Mouse (Mus musculus): ENCODE measurements around the gene Pelo. TPM values are rescaled to one million over a fixed set of nuclear protein-coding genes. Genes with fewer than 3 reads are reported as not detected.

Gene Pelo
- polyA plus RNA-seq, 1 experiment from 2014 or later = 9.4 TPM

DNA sequence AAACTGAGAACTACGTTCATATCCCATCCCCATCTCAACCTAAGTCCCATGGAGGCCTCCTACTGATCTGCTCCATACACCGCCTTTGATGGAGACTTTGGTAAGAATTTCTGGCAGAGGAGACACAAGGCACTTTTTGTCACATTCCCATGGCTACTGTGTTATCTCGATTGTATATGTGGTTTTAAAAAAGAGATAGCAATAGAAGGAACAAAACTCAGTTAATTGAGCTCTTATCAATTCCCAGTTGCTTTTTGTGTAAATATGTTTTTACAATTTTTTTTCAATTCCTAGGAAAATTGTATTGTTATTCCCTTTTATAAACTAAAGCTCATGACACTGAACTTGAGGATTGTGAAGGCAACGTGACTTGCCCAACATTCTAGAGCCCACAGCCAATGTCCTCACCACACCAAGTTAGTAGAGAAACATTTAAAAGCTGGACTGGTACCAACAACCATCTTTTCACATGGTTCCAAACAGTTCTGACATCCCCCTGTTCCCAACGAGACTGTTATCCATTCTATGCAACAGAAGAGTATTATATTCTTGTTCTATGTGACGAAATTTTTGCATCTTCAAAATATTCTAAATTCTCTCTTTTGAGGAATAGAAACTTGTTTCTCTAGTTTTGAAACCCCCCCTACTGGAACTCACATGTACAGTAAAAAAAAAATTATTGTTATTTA lies 10.8 kb downstream of the Pelo start:
- Histone ChIP-seq H3K27ac (replicated peaks; ENCODE audit: low read depth, low read length) (no peak overlapping the region), H3K36me3 (replicated peaks; ENCODE audit: control insufficient read depth, insufficient read depth, low read depth, low read length) (no peaks in the 10 kb centered on the region), H3K9ac (replicated peaks; ENCODE audit: low read length) (no peak overlapping the region), H3K4me3 (ENCODE audit: low read depth, low read length) (no peak overlapping the region), H3K4me1 (ENCODE audit: control insufficient read depth, insufficient read depth, low read length) (no peaks in the 10 kb centered on the region), H3K27me3 (ENCODE audit: control insufficient read depth, insufficient read depth, low read length) (no peaks in the 10 kb centered on the region), H3K4me2 (ENCODE audit: low read depth, low read length) (no peak overlapping the region), H3K9me3 (replicated peaks; ENCODE audit: control insufficient read depth, low read length) (no peaks in the 10 kb centered on the region)
- ATAC-seq (replicated peaks; ENCODE audit: insufficient number of reproducible peaks, low FRiP score, low TSS enrichment, low read depth) = no peak
- no peak for DNase-seq (ENCODE audit: low spot score)
- 87% methylated on average over 6 of the region's 6 CpGs for WGBS

DNA sequence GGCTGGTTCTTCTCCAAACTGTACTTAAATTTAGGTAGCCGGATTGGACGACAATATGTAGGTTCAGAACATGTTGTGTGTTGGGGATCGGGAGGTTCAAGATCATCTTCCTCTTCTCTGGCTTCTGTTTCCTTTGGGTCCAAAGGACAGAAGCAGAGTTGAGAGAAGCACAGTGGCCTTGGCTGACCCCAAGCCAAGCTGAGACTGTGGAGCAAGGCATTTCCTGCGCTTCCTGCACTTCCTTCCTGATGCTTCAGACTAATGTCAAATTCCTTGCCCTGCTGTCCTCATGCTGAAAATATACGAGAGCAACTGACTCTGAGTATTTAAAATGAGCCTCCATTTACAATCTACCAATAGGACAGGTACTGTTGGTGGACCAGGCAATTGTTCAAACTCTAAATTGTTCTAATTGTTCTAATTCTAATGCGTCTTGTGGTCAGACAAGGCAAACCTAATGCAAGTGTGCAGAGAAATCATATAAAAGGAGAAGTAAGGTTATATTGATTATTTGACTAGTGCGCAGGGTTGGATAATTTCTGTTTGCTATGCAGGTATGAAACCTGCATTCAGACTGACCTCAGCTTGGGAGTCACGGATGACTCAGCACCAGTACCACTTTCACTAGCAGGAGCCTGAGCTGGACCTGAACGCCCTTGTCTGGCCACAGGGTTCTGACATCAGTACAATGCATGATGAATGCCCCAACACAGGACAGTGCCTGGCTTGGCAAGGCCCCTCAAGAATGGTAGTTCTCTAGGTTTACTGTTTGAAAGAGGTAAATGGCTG lies 12.4 kb downstream of the Pelo start:
- no peak overlapping the region for H3K4me2 ChIP-seq (ENCODE audit: low read depth, low read length)
- H3K9ac ChIP-seq (replicated peaks; ENCODE audit: low read length) = no peak overlapping the region
- no peak overlapping the region for H3K27ac ChIP-seq (replicated peaks; ENCODE audit: low read depth, low read length)
- no peaks in the 10 kb centered on the region for H3K27me3 ChIP-seq (ENCODE audit: control insufficient read depth, insufficient read depth, low read length)
- no peak for ATAC-seq (replicated peaks; ENCODE audit: insufficient number of reproducible peaks, low FRiP score, low TSS enrichment, low read depth)
- H3K4me1 ChIP-seq (ENCODE audit: control insufficient read depth, insufficient read depth, low read length) = no peaks in the 10 kb centered on the region
- no peaks in the 10 kb centered on the region for H3K36me3 ChIP-seq (replicated peaks; ENCODE audit: control insufficient read depth, insufficient read depth, low read depth, low read length)
- H3K4me3 ChIP-seq (ENCODE audit: low read depth, low read length) = no peak overlapping the region
- H3K9me3 ChIP-seq (replicated peaks; ENCODE audit: control insufficient read depth, low read length) = no peaks in the 10 kb centered on the region
- DNase-seq (ENCODE audit: low spot score) = no peak
- 84% methylated on average over 9 of the region's 9 CpGs for WGBS

DNA sequence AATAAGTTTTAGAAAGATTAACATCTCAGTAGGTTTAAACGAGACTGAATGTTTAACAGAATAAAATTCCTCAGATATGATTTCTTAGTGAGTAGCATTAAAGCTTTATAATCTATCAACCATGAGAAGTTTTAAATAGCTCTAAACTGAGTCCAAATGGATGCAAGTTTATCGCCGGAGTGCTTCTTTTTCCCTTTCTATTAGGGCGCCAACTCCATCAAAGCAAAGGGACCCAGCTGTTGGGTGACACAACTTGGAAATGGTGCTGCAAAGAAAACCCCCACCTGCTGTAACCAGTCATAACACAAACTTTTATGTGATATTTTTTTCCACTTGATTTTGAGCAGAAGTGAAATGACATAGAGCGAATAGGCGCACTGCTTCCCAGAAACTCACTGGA lies 17.6 kb downstream of the Pelo start:
- H3K36me3 ChIP-seq (replicated peaks; ENCODE audit: control insufficient read depth, insufficient read depth, low read depth, low read length) = no peaks in the 10 kb centered on the region
- no peak overlapping the region for H3K4me3 ChIP-seq (ENCODE audit: low read depth, low read length)
- no peak overlapping the region for H3K4me2 ChIP-seq (ENCODE audit: low read depth, low read length)
- no peak overlapping the region for H3K9ac ChIP-seq (replicated peaks; ENCODE audit: low read length)
- no peak for DNase-seq (ENCODE audit: low spot score)
- 97% methylated on average over 6 of the region's 6 CpGs for WGBS
- H3K9me3 ChIP-seq (replicated peaks; ENCODE audit: control insufficient read depth, low read length) = no peaks in the 10 kb centered on the region
- no peaks in the 10 kb centered on the region for H3K4me1 ChIP-seq (ENCODE audit: control insufficient read depth, insufficient read depth, low read length)
- H3K27ac ChIP-seq (replicated peaks; ENCODE audit: low read depth, low read length) = no peak overlapping the region
- ATAC-seq (replicated peaks; ENCODE audit: insufficient number of reproducible peaks, low FRiP score, low TSS enrichment, low read depth) = no peak
- no peaks in the 10 kb centered on the region for H3K27me3 ChIP-seq (ENCODE audit: control insufficient read depth, insufficient read depth, low read length)

DNA sequence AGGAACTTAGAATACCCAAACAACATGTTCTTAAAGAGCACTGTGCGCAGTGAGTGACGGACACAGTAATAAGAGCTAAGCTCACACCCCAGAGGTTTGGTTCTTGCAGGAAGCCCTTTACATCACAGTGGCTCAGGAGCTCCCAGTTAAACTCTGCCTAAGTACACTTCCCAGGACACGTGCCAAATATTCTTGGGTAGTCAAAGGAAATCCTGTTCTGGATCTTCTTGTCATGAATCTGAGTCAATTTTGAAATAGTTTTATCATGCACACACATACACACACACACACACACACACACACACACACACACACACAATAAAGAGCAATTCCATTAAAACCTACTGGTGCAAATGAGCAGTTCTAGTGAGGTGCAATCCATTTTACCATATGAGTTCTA lies 18.6 kb downstream of the Pelo start:
- Histone ChIP-seq H3K27me3 (ENCODE audit: control insufficient read depth, insufficient read depth, low read length) (no peaks in the 10 kb centered on the region), H3K9ac (replicated peaks; ENCODE audit: low read length) (no peak overlapping the region), H3K36me3 (replicated peaks; ENCODE audit: control insufficient read depth, insufficient read depth, low read depth, low read length) (no peaks in the 10 kb centered on the region), H3K27ac (replicated peaks; ENCODE audit: low read depth, low read length) (no peak overlapping the region), H3K4me2 (ENCODE audit: low read depth, low read length) (no peak overlapping the region), H3K9me3 (replicated peaks; ENCODE audit: control insufficient read depth, low read length) (no peaks in the 10 kb centered on the region), H3K4me1 (ENCODE audit: control insufficient read depth, insufficient read depth, low read length) (no peaks in the 10 kb centered on the region), H3K4me3 (ENCODE audit: low read depth, low read length) (no peak overlapping the region)
- 74% methylated on average over 3 of the region's 3 CpGs for WGBS
- ATAC-seq (replicated peaks; ENCODE audit: insufficient number of reproducible peaks, low FRiP score, low TSS enrichment, low read depth) (no peak), DNase-seq (ENCODE audit: low spot score) (no peak)

DNA sequence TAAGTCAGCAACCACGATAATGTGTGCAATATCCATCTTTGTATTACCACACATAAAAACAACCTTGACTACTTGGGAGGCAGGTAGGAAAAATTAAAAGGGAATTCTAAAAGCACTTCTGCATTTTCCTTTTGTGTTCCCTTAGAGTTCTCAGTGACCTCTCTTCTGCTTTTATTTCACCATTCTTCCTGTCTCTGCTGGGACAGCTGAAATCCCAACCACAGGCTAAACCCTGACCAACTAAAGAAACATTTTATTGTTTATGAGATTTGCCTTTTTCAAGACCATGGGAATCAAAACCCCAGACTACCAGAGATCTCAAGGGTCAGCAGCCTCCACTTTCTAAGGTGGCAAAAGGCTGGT lies 22.0 kb downstream of the Pelo start:
- DNase-seq (ENCODE audit: low spot score) (no peak), ATAC-seq (replicated peaks; ENCODE audit: insufficient number of reproducible peaks, low FRiP score, low TSS enrichment, low read depth) (no peak)
- 89% methylated on average over 1 of the region's 1 CpGs for WGBS
- Histone ChIP-seq H3K4me3 (ENCODE audit: low read depth, low read length) (no peak overlapping the region), H3K4me2 (ENCODE audit: low read depth, low read length) (no peak overlapping the region), H3K9me3 (replicated peaks; ENCODE audit: control insufficient read depth, low read length) (no peaks in the 10 kb centered on the region), H3K9ac (replicated peaks; ENCODE audit: low read length) (no peak overlapping the region), H3K4me1 (ENCODE audit: control insufficient read depth, insufficient read depth, low read length) (no peaks in the 10 kb centered on the region), H3K27ac (replicated peaks; ENCODE audit: low read depth, low read length) (no peak overlapping the region), H3K36me3 (replicated peaks; ENCODE audit: control insufficient read depth, insufficient read depth, low read depth, low read length) (no peaks in the 10 kb centered on the region), H3K27me3 (ENCODE audit: control insufficient read depth, insufficient read depth, low read length) (no peaks in the 10 kb centered on the region)

DNA sequence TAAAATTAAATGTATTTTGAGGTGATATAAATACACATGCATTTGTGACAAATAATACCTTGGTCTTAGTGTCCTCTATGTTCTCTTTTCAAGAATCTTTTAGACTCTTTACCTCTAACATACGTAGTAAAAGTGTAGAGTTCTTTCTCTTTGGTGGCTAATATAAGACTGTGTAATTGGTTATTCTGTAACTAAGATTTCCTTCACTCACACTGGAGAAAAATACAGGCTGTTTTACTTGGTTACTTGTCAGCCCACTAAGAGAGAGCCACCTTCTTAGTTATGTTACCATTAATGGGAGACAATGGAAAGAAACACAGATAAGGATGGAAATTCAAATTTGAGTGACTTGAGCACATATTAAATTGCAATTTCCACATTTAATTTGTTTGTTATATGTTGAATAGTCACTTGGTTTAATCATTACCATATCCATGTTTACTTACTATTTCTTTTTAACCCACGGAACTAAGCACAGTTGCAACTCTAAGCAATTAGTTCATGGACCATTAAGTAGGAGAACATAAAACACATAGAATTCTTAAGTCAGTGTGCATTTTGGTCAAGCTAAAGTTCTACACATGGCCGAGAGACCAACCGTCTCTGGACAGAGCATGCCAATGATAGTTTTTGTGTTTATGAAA lies 22.5 kb downstream of the Pelo start:
- no peak for DNase-seq (ENCODE audit: low spot score)
- H3K4me3 ChIP-seq (ENCODE audit: low read depth, low read length) = no peak overlapping the region
- H3K27me3 ChIP-seq (ENCODE audit: control insufficient read depth, insufficient read depth, low read length) = no peaks in the 10 kb centered on the region
- no peak overlapping the region for H3K9ac ChIP-seq (replicated peaks; ENCODE audit: low read length)
- no peaks in the 10 kb centered on the region for H3K36me3 ChIP-seq (replicated peaks; ENCODE audit: control insufficient read depth, insufficient read depth, low read depth, low read length)
- H3K9me3 ChIP-seq (replicated peaks; ENCODE audit: control insufficient read depth, low read length) = no peaks in the 10 kb centered on the region
- ATAC-seq (replicated peaks; ENCODE audit: insufficient number of reproducible peaks, low FRiP score, low TSS enrichment, low read depth) = no peak
- no peak overlapping the region for H3K4me2 ChIP-seq (ENCODE audit: low read depth, low read length)
- 89% methylated on average over 4 of the region's 4 CpGs for WGBS
- no peak overlapping the region for H3K27ac ChIP-seq (replicated peaks; ENCODE audit: low read depth, low read length)
- H3K4me1 ChIP-seq (ENCODE audit: control insufficient read depth, insufficient read depth, low read length) = no peaks in the 10 kb centered on the region

DNA sequence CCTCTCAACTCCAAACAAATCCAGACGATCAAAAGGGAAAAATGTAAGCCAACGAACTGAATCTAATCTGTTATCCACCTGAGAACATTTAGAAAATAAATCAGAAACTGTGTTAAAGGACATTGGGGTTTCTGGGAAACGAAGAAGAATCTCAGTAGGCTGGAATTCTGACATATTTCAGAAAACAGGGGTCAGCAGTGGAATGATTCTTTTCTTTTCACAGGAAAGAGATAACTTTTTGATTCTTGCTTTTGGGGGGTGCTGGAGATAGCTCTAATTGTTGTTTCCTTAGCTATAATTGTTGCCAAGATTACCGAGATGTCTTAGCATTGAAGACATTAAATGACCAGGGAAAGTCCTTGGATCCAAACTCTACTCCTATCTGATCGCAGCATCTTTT lies 32.4 kb downstream of the Pelo start:
- 85% methylated on average over 5 of the region's 5 CpGs for WGBS
- DNase-seq (ENCODE audit: low spot score) = no peak

DNA sequence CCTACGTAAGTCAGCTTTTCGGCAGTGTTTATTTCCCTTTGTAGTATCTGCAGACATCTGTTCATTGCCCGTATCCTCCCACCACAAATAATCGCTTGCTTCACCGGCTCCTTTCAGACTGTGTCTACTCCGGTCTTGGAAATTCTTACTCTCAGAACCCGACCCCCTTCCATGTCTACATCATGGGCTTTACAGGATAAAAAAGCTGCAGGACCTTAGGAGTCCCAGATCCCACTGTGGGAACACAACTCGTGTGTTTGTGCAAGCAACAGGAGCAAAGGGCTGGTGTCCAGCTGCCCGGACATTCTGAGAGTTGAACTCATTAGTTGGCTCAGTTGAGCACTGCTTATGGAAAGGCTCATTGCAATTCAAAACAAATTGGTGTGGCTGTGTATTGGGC lies 35.2 kb downstream of the Pelo start:
- ATAC-seq (replicated peaks; ENCODE audit: insufficient number of reproducible peaks, low FRiP score, low TSS enrichment, low read depth) (no peak), DNase-seq (ENCODE audit: low spot score) (no peak)
- Histone ChIP-seq H3K36me3 (replicated peaks; ENCODE audit: control insufficient read depth, insufficient read depth, low read depth, low read length) (no peaks in the 10 kb centered on the region), H3K9ac (replicated peaks; ENCODE audit: low read length) (no peak overlapping the region), H3K4me1 (ENCODE audit: control insufficient read depth, insufficient read depth, low read length) (no peaks in the 10 kb centered on the region), H3K4me2 (ENCODE audit: low read depth, low read length) (no peak overlapping the region), H3K27ac (replicated peaks; ENCODE audit: low read depth, low read length) (no peak overlapping the region), H3K4me3 (ENCODE audit: low read depth, low read length) (no peak overlapping the region), H3K27me3 (ENCODE audit: control insufficient read depth, insufficient read depth, low read length) (no peaks in the 10 kb centered on the region), H3K9me3 (replicated peaks; ENCODE audit: control insufficient read depth, low read length) (no peaks in the 10 kb centered on the region)
- WGBS = 55% methylated on average over 9 of the region's 9 CpGs

More for the DNA sequence above, 32.4 kb downstream of the Pelo start:
- H3K9ac ChIP-seq (replicated peaks; ENCODE audit: low read length) = no peak overlapping the region
- no peaks in the 10 kb centered on the region for H3K4me1 ChIP-seq (ENCODE audit: control insufficient read depth, insufficient read depth, low read length)
- H3K27ac ChIP-seq (replicated peaks; ENCODE audit: low read depth, low read length) = no peak overlapping the region
- H3K27me3 ChIP-seq (ENCODE audit: control insufficient read depth, insufficient read depth, low read length) = no peaks in the 10 kb centered on the region
- H3K9me3 ChIP-seq (replicated peaks; ENCODE audit: control insufficient read depth, low read length) = no peaks in the 10 kb centered on the region
- H3K4me2 ChIP-seq (ENCODE audit: low read depth, low read length) = no peak overlapping the region
- ATAC-seq (replicated peaks; ENCODE audit: insufficient number of reproducible peaks, low FRiP score, low TSS enrichment, low read depth) = no peak
- no peak overlapping the region for H3K4me3 ChIP-seq (ENCODE audit: low read depth, low read length)
- H3K36me3 ChIP-seq (replicated peaks; ENCODE audit: control insufficient read depth, insufficient read depth, low read depth, low read length) = no peaks in the 10 kb centered on the region

Data from embryonic facial prominence, embryonic 11.5 days (tissue).